Mouse (Mus musculus): ENCODE measurements around the gene Txnip.

The Txnip gene

GRCm38 (mm10) chr3:96568605-96569004, 10.8 kb downstream of the Txnip start:
- no peak for DNase-seq (ENCODE audit: low read depth, low spot score)

- DNase-seq (ENCODE audit: low read depth, low spot score) = no peak
Measured at GRCm38 (mm10) chr3:96569506-96569905, 11.7 kb downstream of the Txnip start.

GRCm38 (mm10) chr3:96569966-96570605, 12.3 kb downstream of the Txnip start:
- no peak for DNase-seq (ENCODE audit: low read depth, low spot score)

- no peak for DNase-seq (ENCODE audit: low read depth, low spot score)
Measured at GRCm38 (mm10) chr3:96570643-96571042, 12.9 kb downstream of the Txnip start.

GRCm38 (mm10) chr3:96571336-96571735, 13.6 kb downstream of the Txnip start:
- DNase-seq (ENCODE audit: low read depth, low spot score) = no peak

GRCm38 (mm10) chr3:96571896-96572698, 14.3 kb downstream of the Txnip start:
- no peak for DNase-seq (ENCODE audit: low read depth, low spot score)

GRCm38 (mm10) chr3:96573611-96574511, 16.1 kb downstream of the Txnip start:
- DNase-seq (ENCODE audit: low read depth, low spot score) = no peak

- DNase-seq (ENCODE audit: low read depth, low spot score) = no peak
Measured at GRCm38 (mm10) chr3:96575272-96575984, 17.7 kb downstream of the Txnip start.

- peak; percentile 67 for DNase-seq (ENCODE audit: low read depth, low spot score)
Measured at GRCm38 (mm10) chr3:96576005-96576658, 18.4 kb downstream of the Txnip start.

- peak; percentile 94 for DNase-seq (ENCODE audit: low read depth, low spot score)
Measured at GRCm38 (mm10) chr3:96576690-96577541, 19.2 kb downstream of the Txnip start, which contains the start of gene Gm16253. TSS of gene Gm16253 (plus strand) at chr3:96576984.

GRCm38 (mm10) chr3:96577566-96577965, 19.8 kb downstream of the Txnip start:
- no peak for DNase-seq (ENCODE audit: low read depth, low spot score)

- DNase-seq (ENCODE audit: low read depth, low spot score) = no peak
Measured at GRCm38 (mm10) chr3:96578561-96579238, 20.9 kb downstream of the Txnip start.

- no peak for DNase-seq (ENCODE audit: low read depth, low spot score)
Measured at GRCm38 (mm10) chr3:96579239-96579750, 21.5 kb downstream of the Txnip start.

GRCm38 (mm10) chr3:96579885-96580454, 22.2 kb downstream of the Txnip start:
- peak; percentile 93 for DNase-seq (ENCODE audit: low read depth, low spot score)

- no peak for DNase-seq (ENCODE audit: low read depth, low spot score)
Measured at GRCm38 (mm10) chr3:96581141-96581540, 23.4 kb downstream of the Txnip start.

GRCm38 (mm10) chr3:96581771-96582515, 24.2 kb downstream of the Txnip start:
- no peak for DNase-seq (ENCODE audit: low read depth, low spot score)

GRCm38 (mm10) chr3:96583386-96583785, 25.6 kb downstream of the Txnip start:
- DNase-seq (ENCODE audit: low read depth, low spot score) = no peak

- no peak for DNase-seq (ENCODE audit: low read depth, low spot score)
Measured at GRCm38 (mm10) chr3:96590657-96591056, 32.9 kb downstream of the Txnip start.

All from mesoderm, embryonic 11.5 days (tissue).